Mouse (Mus musculus): Measurements from ENCODE around the gene Ctf2. TPM values are rescaled to one million over a fixed set of nuclear protein-coding genes. Genes with fewer than 3 reads are reported as not detected.

Gene Ctf2
- polyA plus RNA-seq, 1 experiment from 2014 or later: not detected

DNA sequence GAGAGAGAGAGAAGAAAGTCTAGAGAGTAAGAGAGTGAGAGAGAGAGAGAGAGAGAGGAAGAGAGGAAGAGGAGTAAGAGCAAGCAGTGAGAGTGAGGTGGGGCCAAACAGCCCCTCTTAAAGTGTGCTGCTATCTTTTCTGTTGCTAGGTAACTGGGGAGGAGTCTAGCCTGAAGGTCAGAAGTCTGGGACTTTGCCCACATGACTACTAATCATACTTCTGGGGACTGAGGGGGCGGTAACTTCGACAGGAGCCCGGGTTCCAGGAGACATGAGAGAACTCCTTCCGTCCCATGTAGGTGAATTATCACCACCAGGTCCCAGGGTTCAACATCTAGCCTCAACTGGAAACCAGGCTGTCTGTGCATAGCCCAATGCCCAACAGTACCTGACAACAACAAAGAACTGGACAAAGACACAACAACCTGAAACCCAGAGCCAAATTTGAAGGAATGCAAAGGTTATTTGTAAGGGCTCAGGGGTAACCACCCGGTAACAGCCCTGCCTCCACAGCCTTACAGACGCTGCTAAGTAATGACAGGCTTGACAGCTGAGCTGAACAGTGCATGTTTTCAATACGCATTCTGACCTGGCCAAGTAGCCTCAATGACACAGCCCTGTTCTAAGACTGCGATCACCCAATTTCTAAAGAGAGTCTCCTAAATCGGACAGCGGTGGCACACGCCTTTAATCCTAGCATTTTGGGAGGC, 45.1 kb downstream of the Ctf2 start:
- Histone ChIP-seq H3K4me1 (ENCODE audit: insufficient read depth) (peaks cover 6% of the 10 kb centered on the region; the same call in 1 of the 2 replicates), H3K4me2 (no peak overlapping the region)

DNA sequence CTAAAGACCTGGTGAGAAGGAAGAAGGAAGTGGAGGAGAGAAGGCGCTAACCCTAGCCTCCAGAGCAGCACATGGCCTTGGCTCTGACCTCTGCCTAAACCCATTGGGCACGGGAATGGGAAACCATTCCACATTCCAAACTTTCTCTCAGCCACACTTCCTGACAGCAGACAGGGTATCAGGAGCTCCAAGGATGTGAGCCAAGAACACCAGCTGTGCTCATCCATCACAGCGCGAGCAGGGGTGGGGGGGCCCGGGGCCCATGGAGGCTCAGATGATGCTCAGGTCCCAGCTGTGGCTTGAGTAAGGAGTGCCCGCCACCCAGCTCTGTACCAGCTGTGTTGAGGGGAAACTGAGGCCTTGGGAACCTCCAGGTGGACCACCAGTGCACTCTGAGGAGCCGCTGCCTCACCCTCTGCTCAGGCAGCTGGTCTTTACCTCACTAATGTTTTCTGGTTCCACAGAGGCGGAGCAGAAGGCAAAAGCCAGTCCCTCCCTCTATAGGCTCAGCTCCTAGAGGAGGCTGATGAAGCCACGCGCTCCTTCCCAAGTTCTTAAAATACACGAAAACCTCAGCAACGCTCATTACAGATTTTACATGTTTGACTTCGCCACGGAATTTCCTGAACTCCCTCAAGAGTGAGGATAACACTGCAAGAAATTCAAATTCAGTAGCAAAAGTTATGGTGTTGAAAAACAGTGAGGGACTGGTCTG, 46.5 kb downstream of the Ctf2 start:
- DNase-seq (peak; percentile 83), ATAC-seq (ENCODE audit: insufficient read depth) (peak; percentile 93)
- peaks cover 6% of the 10 kb centered on the region; the same call in 1 of the 2 replicates for H3K4me1 ChIP-seq (ENCODE audit: insufficient read depth)
- no peaks in the 10 kb centered on the region for H3K9me3 ChIP-seq (ENCODE audit: low read depth, low read length)
- no peak overlapping the region for H3K4me3 ChIP-seq (ENCODE audit: low read depth, low read length)
- peak overlapping the region; percentile 7; the same call in 1 of the 2 replicates for H3K4me2 ChIP-seq
- H3K27me3 ChIP-seq (ENCODE audit: insufficient read depth, low read length): no peaks in the 10 kb centered on the region
- no peaks in the 10 kb centered on the region for H3K36me3 ChIP-seq (ENCODE audit: insufficient read depth)
- H3K27ac ChIP-seq (ENCODE audit: low read depth): 0 out of 2 replicates have a peak overlapping the region, but pooled peaks have one; percentile 22
- no peak overlapping the region for H3K9ac ChIP-seq
- WGBS: 32% methylated on average over 14 of the region's 14 CpGs
- no peak for TF ChIP-seq CTCF (IDR thresholded peaks at IDR 0.05; ENCODE audit: low read depth)

More for the DNA sequence above, 45.1 kb downstream of the Ctf2 start:
- no peak for TF ChIP-seq CTCF (IDR thresholded peaks at IDR 0.05; ENCODE audit: low read depth)
- no peaks in the 10 kb centered on the region for H3K36me3 ChIP-seq (ENCODE audit: insufficient read depth)
- no peak for DNase-seq
- no peaks in the 10 kb centered on the region for H3K9me3 ChIP-seq (ENCODE audit: low read depth, low read length)
- WGBS: 62% methylated on average over 11 of the region's 11 CpGs
- H3K27ac ChIP-seq (ENCODE audit: low read depth): no peak overlapping the region
- no peak overlapping the region for H3K9ac ChIP-seq
- no peak for ATAC-seq (ENCODE audit: insufficient read depth)
- H3K27me3 ChIP-seq (ENCODE audit: insufficient read depth, low read length): no peaks in the 10 kb centered on the region
- no peak overlapping the region for H3K4me3 ChIP-seq (ENCODE audit: low read depth, low read length)

DNA sequence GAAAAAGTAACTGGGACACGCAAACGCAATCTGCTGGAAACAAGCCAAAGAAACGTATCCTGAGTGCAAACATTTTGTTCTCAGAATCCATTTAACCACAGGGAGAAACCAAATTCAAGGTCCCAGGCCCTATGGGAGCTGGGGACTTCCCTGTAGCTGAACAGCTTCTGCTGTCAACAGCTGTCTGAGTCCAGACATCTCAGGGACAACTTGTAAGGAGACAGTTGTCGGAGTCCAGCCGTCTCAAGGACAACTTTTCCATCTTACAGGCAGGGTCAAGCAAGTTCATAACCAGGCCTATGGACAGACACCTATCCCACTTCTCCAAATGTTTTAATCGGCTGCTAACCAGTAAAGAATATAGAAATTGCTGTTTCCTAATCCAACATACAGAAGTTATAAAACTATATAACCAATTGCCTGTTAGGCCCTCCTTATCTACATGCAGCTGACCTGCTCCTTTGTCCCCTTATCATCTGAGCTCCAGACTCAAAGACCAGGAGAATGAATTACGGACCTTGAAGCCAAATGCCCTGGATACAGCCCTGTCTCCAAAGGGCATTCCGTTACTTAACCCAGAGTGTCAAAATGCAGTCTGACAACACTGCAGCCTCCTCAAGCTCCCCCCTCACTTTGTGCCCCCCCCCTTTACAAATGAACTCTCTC, 49.9 kb downstream of the Ctf2 start:
- Histone ChIP-seq H3K4me1 (ENCODE audit: insufficient read depth) (peaks cover 6% of the 10 kb centered on the region; the same call in 1 of the 2 replicates), H3K9ac (no peak overlapping the region), H3K4me2 (no peak overlapping the region), H3K4me3 (ENCODE audit: low read depth, low read length) (no peak overlapping the region), H3K36me3 (ENCODE audit: insufficient read depth) (no peaks in the 10 kb centered on the region), H3K9me3 (ENCODE audit: low read depth, low read length) (no peaks in the 10 kb centered on the region), H3K27me3 (ENCODE audit: insufficient read depth, low read length) (no peaks in the 10 kb centered on the region), H3K27ac (ENCODE audit: low read depth) (no peak overlapping the region)
- ATAC-seq (ENCODE audit: insufficient read depth): no peak
- 56% methylated on average over 8 of the region's 8 CpGs for WGBS
- TF ChIP-seq CTCF (IDR thresholded peaks at IDR 0.05; ENCODE audit: low read depth): no peak
- DNase-seq: no peak

DNA sequence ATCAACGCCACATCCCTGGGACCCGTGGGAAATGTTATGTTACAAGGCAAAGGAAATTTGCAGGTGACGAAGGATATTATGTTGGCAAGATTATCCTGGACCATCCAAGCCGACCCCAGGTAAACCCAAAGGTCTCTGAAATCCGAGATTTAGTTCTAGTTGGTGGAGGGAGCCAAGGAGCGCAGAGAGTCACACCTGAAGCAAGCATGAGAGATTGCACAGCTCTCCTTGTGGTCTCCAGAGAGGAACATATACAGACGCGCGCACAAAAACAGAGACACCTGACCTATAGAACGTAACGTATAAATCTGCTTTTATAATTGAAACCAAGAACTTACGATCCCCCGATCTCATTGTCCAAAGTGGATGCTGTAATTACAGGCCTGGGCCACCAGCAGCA, 51.4 kb downstream of the Ctf2 start:
- no peak overlapping the region for H3K27ac ChIP-seq (ENCODE audit: low read depth)
- no peak for ATAC-seq (ENCODE audit: insufficient read depth)
- no peak overlapping the region for H3K4me3 ChIP-seq (ENCODE audit: low read depth, low read length)
- TF ChIP-seq CTCF (IDR thresholded peaks at IDR 0.05; ENCODE audit: low read depth): no peak
- H3K4me2 ChIP-seq: no peak overlapping the region
- no peaks in the 10 kb centered on the region for H3K36me3 ChIP-seq (ENCODE audit: insufficient read depth)
- 86% methylated on average over 13 of the region's 13 CpGs for WGBS
- H3K9ac ChIP-seq: no peak overlapping the region
- DNase-seq: no peak
- peaks cover 5% of the 10 kb centered on the region; the same call in 1 of the 2 replicates for H3K4me1 ChIP-seq (ENCODE audit: insufficient read depth)
- no peaks in the 10 kb centered on the region for H3K27me3 ChIP-seq (ENCODE audit: insufficient read depth, low read length)
- no peaks in the 10 kb centered on the region for H3K9me3 ChIP-seq (ENCODE audit: low read depth, low read length)

DNA sequence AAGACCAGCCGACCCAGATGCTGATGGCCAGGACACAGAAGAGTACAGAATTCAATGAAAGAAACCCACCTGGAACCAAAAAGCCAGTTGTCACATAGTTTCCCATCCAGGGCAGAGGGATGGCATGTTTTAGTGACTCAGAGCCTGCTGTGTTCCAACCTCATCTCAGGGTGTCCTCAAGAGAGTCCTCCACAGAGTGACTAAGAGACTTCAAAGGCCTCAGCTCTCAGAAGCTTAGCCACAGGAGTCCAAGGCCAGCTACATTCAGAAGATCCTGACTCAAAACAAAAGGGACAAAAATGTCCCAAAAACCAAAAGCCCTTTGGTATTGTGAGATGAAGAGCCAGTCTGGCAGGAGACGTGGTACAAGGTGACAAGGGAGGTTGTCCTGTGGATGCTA, 53.2 kb downstream of the Ctf2 start:
- DNase-seq (no peak), ATAC-seq (ENCODE audit: insufficient read depth) (no peak)
- Histone ChIP-seq H3K4me1 (ENCODE audit: insufficient read depth) (no peaks in the 10 kb centered on the region), H3K27me3 (ENCODE audit: insufficient read depth, low read length) (no peaks in the 10 kb centered on the region), H3K9ac (no peak overlapping the region), H3K4me2 (no peak overlapping the region), H3K27ac (ENCODE audit: low read depth) (no peak overlapping the region), H3K4me3 (ENCODE audit: low read depth, low read length) (no peak overlapping the region), H3K36me3 (ENCODE audit: insufficient read depth) (0 out of 2 replicates have a peak, but pooled peaks cover 3% of the 10 kb centered on the region), H3K9me3 (ENCODE audit: low read depth, low read length) (no peaks in the 10 kb centered on the region)
- 87% methylated on average over 2 of the region's 2 CpGs for WGBS
- TF ChIP-seq CTCF (IDR thresholded peaks at IDR 0.05; ENCODE audit: low read depth): no peak

DNA sequence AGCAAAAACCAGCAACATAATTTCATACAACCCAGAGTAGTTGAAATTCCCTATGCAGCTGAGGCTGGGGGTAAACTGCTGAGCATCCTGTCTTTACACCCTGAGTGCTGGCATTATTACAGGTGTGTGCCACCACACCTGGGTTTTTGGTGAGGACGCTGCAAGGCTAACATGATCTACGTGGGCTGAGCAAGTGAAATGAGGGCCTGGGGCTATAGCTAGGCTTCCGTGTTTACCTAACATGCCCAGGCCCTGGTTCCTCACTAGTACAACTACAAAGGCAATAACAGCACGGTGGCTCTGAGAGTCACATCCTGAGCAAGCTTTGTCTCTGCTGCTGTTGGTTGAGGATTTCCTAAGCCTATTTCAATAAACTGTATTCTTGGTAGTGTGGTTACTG, 54.4 kb downstream of the Ctf2 start:
- Histone ChIP-seq H3K4me1 (ENCODE audit: insufficient read depth) (no peaks in the 10 kb centered on the region), H3K9me3 (ENCODE audit: low read depth, low read length) (no peaks in the 10 kb centered on the region), H3K27ac (ENCODE audit: low read depth) (no peak overlapping the region), H3K27me3 (ENCODE audit: insufficient read depth, low read length) (no peaks in the 10 kb centered on the region), H3K9ac (no peak overlapping the region), H3K4me3 (ENCODE audit: low read depth, low read length) (no peak overlapping the region), H3K4me2 (no peak overlapping the region), H3K36me3 (ENCODE audit: insufficient read depth) (0 out of 2 replicates have a peak, but pooled peaks cover 3% of the 10 kb centered on the region)
- no peak for TF ChIP-seq CTCF (IDR thresholded peaks at IDR 0.05; ENCODE audit: low read depth)
- DNase-seq (no peak), ATAC-seq (ENCODE audit: insufficient read depth) (no peak)
- WGBS: 85% methylated on average over 4 of the region's 4 CpGs

DNA sequence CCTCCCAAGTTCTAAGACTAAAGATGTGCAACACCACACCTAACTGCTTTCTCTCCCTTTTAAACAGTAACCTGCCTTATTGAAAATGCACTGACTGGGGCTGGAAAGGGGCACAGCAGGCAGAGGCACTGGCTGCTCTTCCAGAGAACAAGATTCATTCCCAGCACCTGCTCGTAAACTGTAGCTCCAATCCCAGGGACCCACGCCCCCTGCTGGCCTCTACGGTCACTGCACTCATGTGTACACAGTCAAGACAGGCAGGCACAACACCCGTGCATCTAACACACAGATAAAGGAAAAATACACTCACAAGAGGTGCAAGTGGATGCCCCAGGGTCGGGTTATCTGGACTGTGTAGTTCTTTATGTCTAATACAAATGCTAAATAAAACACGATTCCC, 54.9 kb downstream of the Ctf2 start:
- peak; percentile 79 for TF ChIP-seq CTCF (IDR thresholded peaks at IDR 0.05; ENCODE audit: low read depth)
- WGBS: 68% methylated on average over 6 of the region's 6 CpGs
- no peak for ATAC-seq (ENCODE audit: insufficient read depth)

More for the DNA sequence above, 54.9 kb downstream of the Ctf2 start:
- no peaks in the 10 kb centered on the region for H3K9me3 ChIP-seq (ENCODE audit: low read depth, low read length)
- no peak overlapping the region for H3K4me3 ChIP-seq (ENCODE audit: low read depth, low read length)
- H3K4me1 ChIP-seq (ENCODE audit: insufficient read depth): no peaks in the 10 kb centered on the region
- no peak overlapping the region for H3K9ac ChIP-seq
- peak; percentile 60 for DNase-seq
- H3K36me3 ChIP-seq (ENCODE audit: insufficient read depth): 0 out of 2 replicates have a peak, but pooled peaks cover 3% of the 10 kb centered on the region
- no peak overlapping the region for H3K27ac ChIP-seq (ENCODE audit: low read depth)
- H3K4me2 ChIP-seq: no peak overlapping the region
- no peaks in the 10 kb centered on the region for H3K27me3 ChIP-seq (ENCODE audit: insufficient read depth, low read length)
